Mouse (Mus musculus) CH12.LX (cell line): Measurements from ENCODE around the gene Myh9. TPM values are rescaled to one million over a fixed set of nuclear protein-coding genes. Genes with fewer than 3 reads are reported as not detected.

Experiments used
- DNase-seq: peaks from one replicate; pipeline ENCODE4 v3.0.0-alpha.2; 2013; ENCODE audit errors: extremely low read depth
- H3K27ac ChIP-seq: 2 replicates; pipeline ENCODE4 v1.5.1; 2012; ENCODE audit warnings: low read depth, mild to moderate bottlenecking, control low read depth, moderate library complexity; ENCODE audit not compliant: insufficient read depth
- H3K27me3 ChIP-seq: replicated peaks from 2 replicates; pipeline ENCODE3; 2012; ENCODE audit warnings: inconsistent platforms
- H3K36me3 ChIP-seq, 2 experiments: replicated peaks in 1 of 2; 2 replicates each; pipeline versions ENCODE3 to v1.6.1; 2012; ENCODE audit warnings: inconsistent platforms in 1 of 2, low read length in 1 of 2, mild to moderate bottlenecking in 1 of 2, mixed read lengths in 1 of 2, moderate library complexity in 1 of 2; ENCODE audit not compliant: control insufficient read depth in 1 of 2, insufficient read depth in 1 of 2
- H3K4me1 ChIP-seq, 2 experiments: 2 replicates each; pipeline ENCODE4 v1.6.1; 2012; ENCODE audit warnings: inconsistent platforms in 1 of 2, moderate library complexity in 1 of 2; ENCODE audit not compliant: insufficient read depth in 2 of 2, control insufficient read depth in 1 of 2
- H3K4me2 ChIP-seq: 2 replicates; pipeline ENCODE4 v1.6.1; 2012; ENCODE audit warnings: low read depth, mild to moderate bottlenecking, control low read depth; ENCODE audit not compliant: poor library complexity, insufficient read depth, severe bottlenecking
- H3K4me3 ChIP-seq, 3 experiments: fragments of 150-350 bp in 1 of 3; sonication (generic) in 1 of 3; replicated peaks in 1 of 3; 2 replicates each; pipeline versions ENCODE3 to v1.5.1; 2011 to 2012; ENCODE audit warnings: low read depth in 2 of 3, low read length in 2 of 3, mild to moderate bottlenecking in 2 of 3, moderate library complexity in 2 of 3, control low read depth in 1 of 3, improper control_type of control experiment in 1 of 3, inconsistent platforms in 1 of 3, mixed read lengths in 1 of 3; ENCODE audit not compliant: poor library complexity in 1 of 3
- H3K79me2 ChIP-seq: replicated peaks from 2 replicates; pipeline ENCODE4 v1.6.1; 2012; ENCODE audit warnings: mild to moderate bottlenecking, moderate library complexity; ENCODE audit not compliant: control insufficient read depth, poor library complexity, insufficient read depth, severe bottlenecking; ENCODE audit errors: extremely low read depth
- H3K9ac ChIP-seq: 2 replicates; pipeline ENCODE4 v1.6.1; 2012; ENCODE audit warnings: low read depth, mild to moderate bottlenecking, control low read depth, moderate library complexity; ENCODE audit not compliant: insufficient read depth
- H3K9me3 ChIP-seq: replicated peaks from 2 replicates; pipeline ENCODE3; 2012; ENCODE audit warnings: low read length, inconsistent platforms, mixed read lengths
- BHLHE40 ChIP-seq: IDR thresholded peaks from 2 replicates; pipeline ENCODE4 v1.6.1; 2011; ENCODE audit warnings: mild to moderate bottlenecking, low read depth, low read length, improper control_type of control experiment
- CHD1 ChIP-seq: IDR thresholded peaks from 2 replicates; pipeline ENCODE4 v1.6.1; 2012; ENCODE audit warnings: low read depth, low read length, improper control_type of control experiment, inconsistent platforms
- CHD2 ChIP-seq: IDR thresholded peaks from 2 replicates; pipeline ENCODE4 v1.6.1; 2011; ENCODE audit warnings: low read length, improper control_type of control experiment
- CTCF ChIP-seq, 2 experiments: IDR thresholded peaks in 1 of 2; conservative IDR thresholded peaks in 1 of 2; 2 replicates each; pipeline ENCODE4 v1.5.1; 2011 to 2012; ENCODE audit warnings: low read depth in 2 of 2, low read length in 2 of 2, improper control_type of control experiment in 1 of 2, inconsistent platforms in 1 of 2, mild to moderate bottlenecking in 1 of 2, moderate library complexity in 1 of 2
- E2F4 ChIP-seq: IDR thresholded peaks from 2 replicates; pipeline ENCODE4 v1.6.1; 2011; ENCODE audit warnings: low read depth, low read length, improper control_type of control experiment; ENCODE audit not compliant: insufficient replicate concordance
- ELF1 ChIP-seq: IDR thresholded peaks from 2 replicates; pipeline ENCODE4 v1.6.1; 2014; ENCODE audit warnings: low read depth, mild to moderate bottlenecking, inconsistent platforms, low read length, improper control_type of control experiment
- EP300 ChIP-seq: IDR thresholded peaks from 2 replicates; pipeline ENCODE4 v1.6.1; 2011; ENCODE audit warnings: low read length, improper control_type of control experiment
- ETS1 ChIP-seq: conservative IDR thresholded peaks from 2 replicates; pipeline ENCODE4 v1.6.1; 2012; ENCODE audit warnings: low read depth, mild to moderate bottlenecking, inconsistent platforms, low read length, improper control_type of control experiment, moderate library complexity
- IRF4 ChIP-seq: IDR thresholded peaks from 2 replicates; pipeline ENCODE4 v1.6.1; 2014; ENCODE audit warnings: low read depth, mild to moderate bottlenecking, inconsistent platforms, low read length, improper control_type of control experiment
- JUN ChIP-seq: IDR thresholded peaks from 2 replicates; pipeline ENCODE4 v1.6.1; 2011; ENCODE audit warnings: low read depth, mild to moderate bottlenecking, low read length, improper control_type of control experiment, moderate library complexity; ENCODE audit not compliant: insufficient read depth
- JUND ChIP-seq: conservative IDR thresholded peaks from 2 replicates; pipeline ENCODE4 v1.6.1; 2011; ENCODE audit warnings: low read depth, low read length, improper control_type of control experiment
- KAT2A ChIP-seq: IDR thresholded peaks from 2 replicates; pipeline ENCODE4 v1.6.1; 2012; ENCODE audit warnings: low read length, improper control_type of control experiment, inconsistent platforms; ENCODE audit not compliant: insufficient replicate concordance
- MAFK ChIP-seq: IDR thresholded peaks from 2 replicates; pipeline ENCODE4 v1.6.1; 2011; ENCODE audit warnings: low read length, improper control_type of control experiment; ENCODE audit not compliant: insufficient replicate concordance
- MEF2A ChIP-seq: IDR thresholded peaks from 2 replicates; pipeline ENCODE4 v1.6.1; 2014; ENCODE audit warnings: low read depth, mild to moderate bottlenecking, inconsistent platforms, low read length, improper control_type of control experiment, borderline replicate concordance
- MXI1 ChIP-seq: IDR thresholded peaks from 2 replicates; pipeline ENCODE4 v1.6.1; 2011; ENCODE audit warnings: mild to moderate bottlenecking, low read depth, low read length, improper control_type of control experiment
- MYC ChIP-seq: IDR thresholded peaks from 2 replicates; pipeline ENCODE4 v1.6.1; 2011; ENCODE audit warnings: low read depth, mild to moderate bottlenecking, improper control_type of control experiment, low read length
- NELFE ChIP-seq: IDR thresholded peaks from 2 replicates; pipeline ENCODE4 v1.6.1; 2011; ENCODE audit warnings: low read depth, low read length, improper control_type of control experiment
- NRF1 ChIP-seq: IDR thresholded peaks from 2 replicates; pipeline ENCODE4 v1.6.1; 2014; ENCODE audit warnings: low read depth, mild to moderate bottlenecking, inconsistent platforms, low read length, improper control_type of control experiment, moderate library complexity
- POLR2A ChIP-seq: IDR thresholded peaks from 2 replicates; pipeline ENCODE4 v1.6.1; 2011; ENCODE audit warnings: low read depth, mild to moderate bottlenecking, improper control_type of control experiment, low read length
- SIN3A ChIP-seq: IDR thresholded peaks from 2 replicates; pipeline ENCODE4 v1.6.1; 2012; ENCODE audit warnings: low read length, improper control_type of control experiment, inconsistent platforms
- SMC3 ChIP-seq: IDR thresholded peaks from 2 replicates; pipeline ENCODE4 v1.6.1; 2011; ENCODE audit warnings: low read depth, low read length, improper control_type of control experiment
- TBP ChIP-seq: conservative IDR thresholded peaks from 2 replicates; pipeline ENCODE4 v1.6.1; 2011; ENCODE audit warnings: low read depth, low read length, improper control_type of control experiment
- TCF12 ChIP-seq: IDR thresholded peaks from 2 replicates; pipeline ENCODE4 v1.6.1; 2014; ENCODE audit warnings: low read depth, mild to moderate bottlenecking, inconsistent platforms, low read length, improper control_type of control experiment
- USF1 ChIP-seq: IDR thresholded peaks from 2 replicates; pipeline ENCODE4 v1.6.1; 2014; ENCODE audit warnings: low read depth, mild to moderate bottlenecking, inconsistent platforms, low read length, improper control_type of control experiment
- ZC3H11A ChIP-seq: IDR thresholded peaks from 2 replicates; pipeline ENCODE4 v1.6.1; 2012; ENCODE audit warnings: low read depth, mild to moderate bottlenecking, inconsistent platforms, low read length, improper control_type of control experiment
- ZKSCAN1 ChIP-seq: IDR thresholded peaks from 2 replicates; pipeline ENCODE4 v1.6.1; 2012; ENCODE audit warnings: low read depth, inconsistent platforms, low read length, improper control_type of control experiment, borderline replicate concordance
- dilution Hi-C: fragments of 300-500 bp; cut with MboI; formaldehyde crosslinking; loops from 2 replicates; pipeline ENCODE4 v1.14.3; 2020; ENCODE audit warnings: low sequenced_read_pairs; ENCODE audit not compliant: extremely low pct_unique_long_range_greater_than_20kb, extremely low pct_ligation_motif_present
- in situ Hi-C: fragments of 300-500 bp; cut with MboI; formaldehyde crosslinking; loops from 3 replicates; pipeline ENCODE4 v1.14.3; 2019; ENCODE audit warnings: low sequenced_read_pairs, low pct_ligation_motif_present, low pct_unique_long_range_greater_than_20kb, mixed read lengths
- polyA plus RNA-seq: library from polyadenylated mRNA; unstranded; fragments of >175 nt; gene quantifications from 2 replicates; pipeline ENCODE4 v1.2.1, GENCODE M21; 2012; ENCODE audit warnings: low read depth; ENCODE audit not compliant: insufficient read length
- total RNA-seq, 2 experiments: library from RNA; depleted of rRNA; stranded (reverse); fragments of 300-350 nt in 1 of 2; fragments of >200 nt in 1 of 2; gene quantifications; 2 replicates each; pipeline ENCODE4 v1.2.3; 2012 to 2014

Gene Myh9
- total and polyA plus RNA-seq, 3 experiments: 43.8 to 165 (median 146) TPM

DNA sequence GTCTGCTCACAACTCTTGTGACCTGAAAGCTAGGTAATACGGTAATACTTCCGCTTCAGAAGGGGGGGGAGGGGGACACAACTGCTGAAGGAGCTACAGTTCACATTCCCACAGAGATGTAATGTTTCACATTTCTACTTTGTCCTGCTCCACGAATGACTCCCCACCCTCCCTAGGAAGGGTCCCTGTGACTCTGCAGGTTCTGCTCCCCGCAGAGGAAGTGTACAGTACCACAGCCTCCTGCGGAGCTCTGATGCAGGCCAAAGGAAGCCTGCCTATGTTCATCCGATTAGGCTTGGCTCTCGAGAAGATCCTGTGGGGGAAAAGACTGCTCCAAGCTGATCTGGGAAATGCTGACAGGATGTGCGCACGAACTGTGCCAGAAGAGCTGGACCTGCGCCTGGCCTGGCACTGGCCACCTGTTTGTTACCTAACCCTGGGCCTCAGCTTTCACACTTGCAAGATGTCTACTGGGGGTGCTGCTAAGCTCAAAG lies 22.0 kb downstream of the Myh9 start:
- Histone ChIP-seq H3K27ac (peak overlapping the region; percentile 3), H3K9ac (no peak overlapping the region), H3K27me3 (no peaks in the 10 kb centered on the region), H3K4me3 (no peak overlapping the region), H3K9me3 (no peaks in the 10 kb centered on the region), H3K36me3 (peaks cover 14 to 62% of the 10 kb centered on the region in 2 experiments), H3K79me2 (peaks cover 95% of the 10 kb centered on the region), H3K4me2 (no peak overlapping the region), H3K4me1 (peaks cover 50 to 98% of the 10 kb centered on the region in 2 experiments)
- in situ Hi-C loops: no loop called here
- dilution Hi-C loops: no loop called here
- TF ChIP-seq MEF2A (no peak), TBP (no peak), ETS1 (no peak), SIN3A (no peak), IRF4 (peak; percentile 52), POLR2A (no peak), CHD2 (peak; percentile 52; the same call in 1 of the 2 replicates), USF1 (no peak), CHD1 (no peak), MYC (no peak), MAFK (no peak), NRF1 (no peak), CTCF (conservative IDR thresholded peaks at IDR 0.05 in 1 of 2, IDR thresholded peaks at IDR 0.05 in 1 of 2; ENCODE audit: low read depth in 2 of 2, low read length in 2 of 2) (no peak), SMC3 (no peak), MXI1 (peak; percentile 78), JUN (no peak), ZC3H11A (no peak), ELF1 (peak; percentile 20; the same call in 1 of the 2 replicates), KAT2A (no peak), EP300 (no peak), BHLHE40 (0 out of 2 replicates have a peak, but pooled peaks have one; percentile 18), E2F4 (no peak), TCF12 (no peak), ZKSCAN1 (no peak), JUND (no peak), NELFE (no peak)
- DNase-seq: no peak
